Mouse (Mus musculus) adrenal gland, postnatal 10 days (tissue): ENCODE data around the gene Washc2. TPM values are rescaled to one million over a fixed set of nuclear protein-coding genes. Genes with fewer than 3 reads are reported as not detected.
A peak's percentile ranks its signal among the peaks of the same experiment; 100 is the strongest.
"Not testable (repeated sequence)": the region's sequence is repeated elsewhere in the genome, so short reads cannot be mapped to it uniquely, and the experiment has no call there.

Source experiments
- DNase-seq: peaks from one replicate; pipeline ENCODE4 v3.0.0; 2021; ENCODE audit warnings: mixed read lengths
- long read RNA-seq, 2 experiments: library from polyadenylated mRNA; stranded (forward); transcript quantifications; one replicate each; pipeline ENCODE4 v2.0.0; 2021
- total RNA-seq, 2 experiments: library from RNA; stranded (reverse); gene quantifications; 2 replicates each; pipeline ENCODE4 v1.2.3; 2021

The Washc2 gene
- total RNA-seq: 10 to 100 TPM; 41.3 to 52.7 TPM
- long read RNA-seq, experiment 1, full-length matches to known transcripts: 15 of 46 reads
- long read RNA-seq, experiment 1, partial matches to known transcripts: 25 of 46 reads
- long read RNA-seq, experiment 1, other reads (novel, unspliced or antisense): 6 of 46 reads
- long read RNA-seq, experiment 2, full-length matches to known transcripts: 21 of 47 reads
- long read RNA-seq, experiment 2, partial matches to known transcripts: 14 of 47 reads
- long read RNA-seq, experiment 2, other reads (novel, unspliced or antisense): 12 of 47 reads

DNA sequence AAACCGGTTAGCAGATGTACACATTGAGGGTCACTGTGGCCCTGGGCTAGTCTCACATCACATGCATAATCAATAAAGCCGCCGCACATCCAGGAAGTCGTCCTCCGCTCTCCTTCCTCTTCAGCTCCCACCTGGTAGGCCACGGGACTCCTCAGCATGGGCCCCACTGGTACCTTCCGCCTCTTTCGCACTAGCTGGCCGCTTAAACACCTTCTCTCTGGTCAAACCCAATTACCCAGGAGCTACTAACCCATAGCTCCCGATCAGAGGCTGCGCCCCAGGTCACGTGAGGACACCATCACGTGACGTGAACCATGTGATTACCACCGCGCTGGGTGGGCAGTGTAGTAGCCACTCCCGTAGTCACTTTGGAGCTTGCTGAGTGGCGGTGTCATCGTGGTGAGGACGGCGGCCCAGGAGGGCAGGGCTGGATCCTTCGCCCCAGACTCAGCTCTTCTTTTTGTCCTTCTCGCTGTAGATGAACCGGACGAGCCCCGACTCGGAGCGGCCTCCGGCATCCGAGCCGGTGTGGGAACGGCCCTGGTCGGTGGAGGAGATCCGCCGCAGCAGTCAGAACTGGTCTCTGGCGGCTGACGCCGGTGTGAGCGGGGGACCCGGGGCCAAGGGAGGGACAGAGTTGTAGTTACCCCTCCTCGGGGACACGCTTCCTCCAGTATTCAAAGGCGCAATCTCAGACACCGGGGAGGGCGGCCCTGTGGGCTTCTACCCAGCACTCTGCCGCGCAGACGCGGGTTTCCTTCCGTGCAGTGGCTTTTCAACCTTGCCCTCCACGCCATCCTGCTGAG is at the start of gene Washc2:
Washc2 (plus strand) TSS at position 310 of the 806 bp plus-strand sequence.
- peak; percentile 97 for DNase-seq

DNA sequence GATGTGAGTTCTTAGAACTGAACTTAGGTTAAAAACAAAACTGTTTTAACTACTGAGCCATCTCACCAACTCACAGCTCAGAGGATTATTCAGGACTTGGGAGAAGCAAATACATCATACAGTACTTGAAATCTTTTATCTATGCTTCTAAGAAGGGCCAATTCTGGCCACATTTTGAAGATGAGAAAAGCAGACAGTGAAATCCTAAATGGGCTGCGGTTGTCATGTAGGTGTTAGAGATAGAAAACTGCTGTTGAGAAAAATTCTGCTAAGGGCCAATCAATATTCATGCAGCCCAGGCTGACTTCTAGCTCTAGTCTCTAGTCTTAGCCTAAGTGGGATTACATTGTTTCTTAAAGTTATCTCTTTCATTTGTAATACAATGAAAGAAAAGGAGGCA is 41.5 kb upstream of the Washc2 start:
- DNase-seq: no peak

DNA sequence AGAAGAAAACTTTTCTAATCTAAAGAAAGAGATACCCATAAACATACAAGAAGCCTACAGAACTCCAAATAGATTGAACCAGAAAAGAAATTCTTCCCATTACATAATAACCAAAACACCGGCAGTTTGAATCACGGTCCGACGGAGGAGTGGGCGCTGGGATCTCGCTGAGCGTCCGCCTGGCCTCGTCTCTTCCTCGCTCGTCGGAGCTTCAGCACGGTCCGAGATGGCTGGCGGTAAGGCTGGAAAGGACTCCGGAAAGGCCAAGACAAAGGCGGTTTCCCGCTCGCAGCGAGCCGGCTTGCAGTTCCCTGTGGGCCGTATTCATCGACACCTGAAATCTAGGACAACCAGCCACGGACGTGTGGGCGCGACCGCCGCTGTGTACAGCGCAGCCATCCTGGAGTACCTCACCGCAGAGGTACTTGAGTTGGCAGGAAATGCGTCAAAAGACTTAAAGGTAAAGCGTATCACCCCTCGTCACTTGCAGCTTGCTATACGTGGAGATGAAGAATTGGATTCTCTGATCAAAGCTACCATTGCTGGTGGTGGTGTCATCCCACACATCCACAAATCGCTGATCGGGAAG is 34.2 kb upstream of the Washc2 start:
- DNase-seq: not testable (repeated sequence)

DNA sequence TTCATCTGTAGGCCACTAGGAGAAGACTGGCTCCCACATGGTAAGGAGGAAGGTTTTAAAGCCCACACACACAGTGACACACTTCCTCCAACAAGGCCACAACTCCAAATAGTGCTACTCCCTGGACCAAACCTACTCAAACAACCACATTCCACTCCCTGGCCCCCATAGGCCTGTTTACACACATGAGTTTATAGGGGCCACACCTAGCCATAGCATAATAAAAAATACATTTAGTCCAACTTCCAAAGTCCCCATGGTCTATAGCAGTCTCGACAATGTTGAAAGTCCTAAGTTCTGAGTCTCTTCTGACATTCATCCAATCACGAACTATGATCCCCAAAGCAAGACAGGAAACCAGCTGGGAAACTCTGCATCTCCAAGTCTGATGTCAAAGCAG is 29.5 kb upstream of the Washc2 start:
- no peak for DNase-seq

DNA sequence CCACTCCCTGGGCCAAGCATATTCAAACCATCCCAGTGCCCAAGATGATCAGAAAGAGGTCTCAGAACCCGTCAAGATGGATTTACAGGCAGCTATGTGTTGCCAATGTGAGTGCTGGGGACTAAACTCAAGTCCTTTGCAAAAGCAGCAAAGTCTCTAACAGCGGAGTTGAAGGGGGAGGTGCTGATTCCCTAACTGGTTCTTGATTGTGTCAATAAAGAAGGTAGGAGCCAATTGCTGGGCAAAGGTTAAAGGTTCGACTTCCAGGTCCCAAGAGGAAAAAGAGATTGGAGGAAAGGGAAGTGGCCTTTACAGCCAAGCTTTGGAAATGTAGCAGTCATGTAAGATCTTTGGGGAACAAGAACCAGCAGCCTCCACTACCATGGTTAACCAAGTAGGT is 27.1 kb upstream of the Washc2 start:
- peak; percentile 30 for DNase-seq

DNA sequence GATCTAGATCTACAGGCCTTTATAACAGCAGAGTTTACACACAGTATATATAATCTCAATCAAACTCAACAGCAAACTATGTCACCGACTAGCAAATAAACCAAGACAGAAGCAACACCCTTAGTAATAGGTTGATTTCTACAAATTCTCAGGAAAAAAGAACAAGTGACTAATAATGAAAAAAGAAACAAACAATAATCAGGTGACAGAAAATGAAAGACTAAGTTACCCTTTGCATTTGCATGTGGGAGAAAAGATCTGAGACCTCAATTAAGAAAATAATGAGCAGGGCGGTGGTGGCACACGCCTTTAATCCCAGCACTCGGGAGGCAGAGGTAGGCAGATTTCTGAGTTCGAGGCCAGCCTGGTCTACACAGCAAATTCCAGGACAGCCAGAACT is 24.3 kb upstream of the Washc2 start:
- no peak for DNase-seq

DNA sequence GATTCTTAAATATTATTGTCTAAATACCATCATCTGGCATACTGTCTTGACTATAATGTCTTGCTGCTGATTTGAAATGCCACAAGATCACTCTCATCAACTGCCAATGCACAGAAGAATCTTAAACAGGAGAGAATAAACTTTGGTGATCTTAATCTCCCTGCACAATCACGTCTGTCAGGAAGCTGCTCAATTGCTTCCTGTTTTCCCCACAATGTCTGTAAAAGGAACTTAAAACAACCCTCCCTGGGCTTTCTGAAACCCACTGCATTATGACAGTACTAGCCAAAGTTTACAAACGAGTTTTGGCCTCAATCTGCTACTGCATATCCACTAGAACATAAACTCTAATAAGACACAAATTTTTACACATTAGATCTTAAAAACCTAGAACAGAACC is 21.4 kb upstream of the Washc2 start:
- no peak for DNase-seq

DNA sequence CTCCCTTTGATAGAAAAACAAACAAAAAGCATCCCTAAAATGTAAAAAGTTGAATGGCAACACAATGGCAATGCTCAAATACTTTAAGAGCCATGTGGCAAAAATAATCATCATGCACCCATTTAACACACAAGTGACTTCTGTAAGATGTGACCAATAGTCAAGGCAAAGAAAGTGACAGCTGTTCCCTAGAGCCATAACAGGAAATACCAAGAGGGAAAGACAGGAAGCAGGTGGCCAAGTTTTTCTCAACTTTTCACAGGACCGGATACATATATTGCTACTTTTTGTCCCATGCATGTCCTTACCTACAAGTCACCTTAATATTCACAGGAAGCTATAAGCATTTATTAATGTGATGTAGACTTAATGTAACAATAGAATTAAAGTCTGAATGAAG is 18.4 kb upstream of the Washc2 start:
- no peak for DNase-seq

DNA sequence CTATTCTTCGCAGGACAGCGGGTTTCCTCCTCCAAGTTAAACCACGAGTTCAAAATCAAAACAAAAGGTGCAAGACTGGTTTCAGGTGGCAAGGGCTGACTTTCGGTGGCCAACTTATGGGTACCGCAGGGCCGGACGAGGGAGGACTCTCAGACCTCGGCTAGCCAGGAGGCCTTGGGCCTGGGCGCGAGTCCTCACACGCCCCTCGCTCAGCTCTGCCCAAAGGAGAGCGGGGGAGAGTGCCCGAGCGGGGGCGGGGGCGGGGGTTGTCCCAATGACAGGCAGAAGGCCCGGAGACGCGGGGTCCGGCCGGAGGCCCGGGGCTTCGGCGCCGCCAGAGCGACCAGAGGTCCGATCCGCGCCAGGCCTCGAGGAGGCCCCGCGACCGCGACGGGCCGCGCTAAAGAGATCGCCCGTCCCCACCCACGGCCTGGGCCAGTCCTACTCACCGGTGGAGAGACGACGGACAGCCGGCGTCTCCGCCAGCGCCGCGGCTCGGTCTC is 15.0 kb upstream of the Washc2 start:
- peak; percentile 66 for DNase-seq

DNA sequence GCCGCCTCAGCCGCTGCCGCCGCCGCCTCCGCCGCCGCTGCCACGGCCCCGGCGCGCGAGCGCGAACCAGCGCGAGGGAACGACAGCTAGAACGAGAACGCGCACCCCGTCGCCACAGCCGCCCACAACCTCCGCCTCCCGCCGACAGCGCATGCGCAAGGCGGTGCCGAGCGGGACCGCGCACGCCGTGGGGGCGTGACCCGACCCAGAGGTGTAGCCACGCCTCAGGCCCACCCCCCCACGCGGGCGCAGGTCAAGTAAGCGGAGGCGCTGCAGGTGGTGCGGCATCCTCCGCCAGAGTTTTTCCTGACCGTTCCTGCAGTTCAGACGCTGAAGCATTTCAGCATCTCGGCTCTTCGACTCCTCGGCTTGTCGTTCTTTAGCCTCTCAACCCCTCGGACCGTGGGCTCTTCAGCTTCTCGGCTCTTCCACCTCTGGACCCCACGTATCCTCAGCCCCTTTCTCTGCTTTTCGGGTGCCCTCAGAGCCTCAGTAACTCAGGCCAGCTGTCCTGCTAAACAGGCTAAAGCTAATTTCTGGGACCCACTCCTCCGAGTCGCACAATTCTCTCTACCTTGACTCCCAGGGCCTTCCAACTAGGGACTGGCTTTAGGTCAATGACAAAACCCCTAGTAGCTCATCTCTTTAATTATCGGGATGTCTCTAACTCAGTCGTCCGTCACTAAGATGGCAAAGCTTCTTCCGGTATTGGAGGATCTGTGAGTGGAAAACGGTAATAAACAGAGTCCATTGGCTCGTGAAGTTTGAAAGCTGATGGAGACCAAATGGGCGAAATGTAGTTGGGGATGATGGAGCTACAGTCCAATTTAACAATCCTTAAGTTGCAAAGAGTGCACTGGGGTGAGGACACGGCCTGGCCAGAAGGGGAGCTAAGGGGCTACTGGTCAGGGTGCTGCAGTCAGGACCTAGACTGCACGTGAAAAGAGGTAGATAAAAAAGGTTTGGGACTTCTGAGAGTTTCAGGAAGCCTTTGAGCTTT is 14.1 kb upstream of the Washc2 start, which contains the start of gene Tmcc1:
Tmcc1 (minus strand) TSS at position 93 of the 1,000 bp plus-strand sequence.
- DNase-seq: peak; percentile 100

DNA sequence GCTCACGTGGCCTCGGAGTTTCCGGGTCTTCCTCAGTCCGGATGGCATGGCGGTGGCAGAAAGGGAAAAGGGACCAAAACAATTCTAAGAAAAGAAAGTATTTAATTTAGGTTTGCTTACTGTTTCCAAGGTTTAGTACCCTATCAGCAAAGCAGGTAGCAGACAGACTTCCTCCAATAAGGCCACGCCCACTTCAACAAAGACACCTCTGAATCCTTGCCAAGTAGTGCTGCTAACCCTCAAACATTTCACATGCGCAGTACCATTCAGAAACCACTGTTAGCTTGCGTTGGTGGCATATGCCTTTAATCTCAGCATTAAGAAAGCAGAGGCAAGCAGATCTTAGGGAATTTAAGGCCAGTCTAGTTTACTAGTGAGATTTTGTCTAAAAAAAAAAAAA is 12.0 kb upstream of the Washc2 start:
- no peak for DNase-seq

DNA sequence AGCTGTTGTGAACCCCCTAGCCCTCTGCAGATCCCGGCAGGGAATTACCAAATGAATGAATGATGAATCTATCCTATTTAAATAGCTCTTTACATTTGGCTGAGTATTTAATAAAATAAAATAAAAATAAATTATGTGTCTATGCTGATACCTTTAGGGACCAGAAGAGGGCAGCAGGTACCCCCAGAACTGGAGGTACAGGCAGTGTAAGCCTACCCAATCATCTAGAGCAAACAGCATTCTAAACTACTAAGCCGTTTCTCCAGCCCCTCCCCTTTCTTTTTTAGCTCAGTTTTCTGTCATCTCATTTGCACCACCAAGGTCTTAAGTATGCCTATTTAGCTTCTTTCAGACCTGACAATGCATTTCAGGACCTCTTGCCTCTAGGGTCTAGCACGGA is 9.7 kb upstream of the Washc2 start:
- peak; percentile 13 for DNase-seq

DNA sequence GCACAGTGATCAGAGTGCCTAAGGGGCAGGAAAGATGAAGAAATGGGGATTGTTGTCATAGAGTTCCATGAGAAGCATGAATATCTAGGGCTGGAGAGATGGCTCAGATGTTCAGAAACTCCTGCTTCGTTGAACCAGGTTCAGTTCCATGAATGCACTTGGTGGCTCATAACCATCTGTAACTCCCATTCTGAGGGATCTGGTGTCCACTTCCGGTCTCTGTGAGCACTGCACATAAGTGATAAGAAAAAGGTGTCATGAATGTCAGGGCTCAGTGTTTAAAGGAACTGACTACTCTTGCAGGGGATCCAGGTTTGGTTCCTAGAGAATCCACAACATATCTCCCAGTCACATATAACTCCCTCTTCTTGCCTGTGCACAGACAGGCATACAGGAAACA is 8.2 kb upstream of the Washc2 start:
- DNase-seq: no peak

DNA sequence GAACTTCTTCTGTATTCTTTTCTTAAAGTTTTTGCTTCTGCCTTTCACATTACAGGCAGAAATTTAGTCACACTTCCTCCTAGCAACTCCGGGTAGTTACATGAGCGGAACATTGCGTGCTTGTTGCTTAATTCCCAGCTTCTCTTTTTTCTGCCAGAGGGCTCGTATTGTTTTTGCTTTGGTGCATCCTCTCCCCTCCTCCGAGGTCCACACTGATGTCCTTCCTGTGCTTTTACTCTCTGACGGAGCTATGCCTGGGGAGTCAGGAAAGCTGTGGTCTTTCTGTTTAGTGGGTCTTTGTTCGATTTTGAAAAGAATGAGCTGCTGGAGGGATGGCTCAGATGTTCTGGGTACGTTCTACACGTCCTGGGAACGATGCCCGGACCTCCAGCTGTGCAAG is 19.9 kb downstream of the Washc2 start:
- no peak for DNase-seq

DNA sequence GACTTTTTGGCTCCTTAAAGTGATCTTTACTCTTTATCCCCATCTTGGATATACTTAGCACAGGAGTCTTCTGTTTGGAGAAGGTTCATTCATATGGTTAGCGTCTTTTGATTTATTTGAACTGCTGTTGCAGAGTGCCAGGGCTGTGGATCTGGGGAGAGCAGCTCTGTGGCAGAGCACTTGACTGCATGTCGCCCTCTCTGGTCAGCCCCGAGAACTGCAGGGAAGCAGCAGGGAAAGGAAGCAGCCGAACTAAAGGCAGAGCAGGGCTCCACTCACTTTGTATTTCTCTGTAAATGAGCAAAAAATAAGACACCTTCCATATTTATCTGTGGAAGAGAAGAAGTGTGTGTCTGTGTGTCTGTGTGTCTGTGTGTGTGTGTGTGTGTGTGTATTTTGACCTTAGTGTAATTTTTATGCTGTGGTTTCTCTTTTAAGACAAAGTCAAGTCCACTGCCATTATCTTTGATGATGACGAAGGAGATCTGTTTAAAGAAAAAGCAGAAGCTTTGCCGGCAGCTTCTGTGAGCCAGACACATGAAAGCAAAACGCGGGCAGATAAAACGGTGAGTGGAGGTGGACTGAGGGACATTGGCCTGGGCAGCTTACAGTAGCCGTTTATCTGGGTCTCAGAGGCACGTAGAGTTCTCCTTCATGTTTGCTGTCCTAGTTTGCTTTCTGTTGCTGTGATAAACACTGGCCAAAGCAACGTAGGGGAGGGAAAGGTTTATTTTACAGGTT is 21.1 kb downstream of the Washc2 start:
- peak; percentile 81 for DNase-seq

DNA sequence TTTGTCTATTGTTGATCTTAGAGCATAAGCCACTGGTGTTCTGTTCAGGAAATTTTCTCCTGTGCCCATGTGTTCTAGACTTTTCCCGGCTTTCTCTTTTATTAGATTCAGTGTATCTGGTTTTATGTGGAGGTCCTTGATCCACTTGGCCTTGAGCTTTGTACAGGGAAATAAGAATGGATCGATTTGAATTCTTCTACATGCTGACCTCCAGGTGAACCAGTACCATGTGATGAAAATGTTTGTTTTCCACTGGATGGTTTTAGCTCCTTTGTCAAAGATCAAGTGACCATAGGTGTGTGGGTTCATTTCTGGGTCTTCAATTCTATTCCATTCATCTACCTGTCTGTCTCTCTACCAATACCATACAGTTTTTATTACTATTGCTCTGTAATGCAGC is 27.0 kb downstream of the Washc2 start:
- DNase-seq: not testable (repeated sequence)

DNA sequence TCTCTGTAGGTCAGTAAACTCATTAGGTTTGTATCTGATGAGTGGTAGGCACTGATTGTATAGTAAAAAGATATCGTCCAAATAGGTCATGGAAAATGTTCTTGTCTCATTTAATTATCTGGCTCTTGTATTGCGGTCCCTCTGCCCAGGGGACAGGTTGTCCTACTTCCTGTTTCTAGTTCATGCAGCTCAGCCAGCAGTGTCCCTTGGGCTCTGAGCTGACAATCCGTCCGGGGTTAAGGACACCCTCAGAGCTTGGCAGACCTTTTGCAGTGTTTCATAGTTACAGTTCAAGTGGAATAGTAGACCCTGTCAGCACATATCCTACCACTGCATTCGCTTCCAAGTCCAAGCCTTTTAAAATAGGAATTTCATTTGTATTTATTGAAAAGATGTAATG is 27.5 kb downstream of the Washc2 start:
- DNase-seq: peak; percentile 48

DNA sequence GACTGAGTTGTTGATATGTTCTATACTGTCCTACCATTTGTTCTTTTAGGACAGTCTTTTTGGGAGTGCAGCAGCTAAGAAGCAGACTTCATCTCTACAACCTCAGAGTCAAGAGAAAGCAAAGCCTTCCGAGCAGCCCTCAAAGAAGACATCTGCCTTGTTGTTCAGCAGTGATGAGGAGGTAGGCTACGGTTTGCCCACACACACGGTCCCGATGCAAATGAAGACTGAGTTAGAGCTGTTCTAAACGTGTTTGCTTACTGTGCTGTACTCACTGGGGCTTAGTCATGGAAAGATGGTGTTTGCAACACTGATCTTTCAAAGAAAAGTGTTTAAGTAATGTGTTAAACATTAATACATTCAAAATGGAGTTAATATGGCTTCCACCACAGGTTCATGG is 30.2 kb downstream of the Washc2 start:
- DNase-seq: no peak

DNA sequence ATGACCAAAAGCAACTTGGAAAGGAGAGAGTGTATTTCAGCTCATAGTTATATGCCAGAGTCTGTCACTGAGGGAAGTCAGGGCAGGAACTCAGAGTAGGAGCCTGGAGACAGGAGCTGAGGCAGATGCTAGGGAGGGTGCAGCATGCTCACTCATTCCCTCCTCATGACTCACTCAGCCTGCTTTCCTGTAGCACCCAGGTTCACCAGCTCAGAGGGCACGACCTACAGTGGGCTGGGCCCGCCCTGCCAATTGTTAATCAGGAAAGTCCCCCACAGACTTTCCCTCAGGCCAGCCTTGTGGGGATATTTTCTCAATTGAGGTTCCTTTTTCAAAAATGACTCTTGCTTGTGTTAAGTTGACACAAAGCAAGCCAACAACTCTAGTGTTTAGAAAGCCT is 32.5 kb downstream of the Washc2 start:
- DNase-seq: no peak

DNA sequence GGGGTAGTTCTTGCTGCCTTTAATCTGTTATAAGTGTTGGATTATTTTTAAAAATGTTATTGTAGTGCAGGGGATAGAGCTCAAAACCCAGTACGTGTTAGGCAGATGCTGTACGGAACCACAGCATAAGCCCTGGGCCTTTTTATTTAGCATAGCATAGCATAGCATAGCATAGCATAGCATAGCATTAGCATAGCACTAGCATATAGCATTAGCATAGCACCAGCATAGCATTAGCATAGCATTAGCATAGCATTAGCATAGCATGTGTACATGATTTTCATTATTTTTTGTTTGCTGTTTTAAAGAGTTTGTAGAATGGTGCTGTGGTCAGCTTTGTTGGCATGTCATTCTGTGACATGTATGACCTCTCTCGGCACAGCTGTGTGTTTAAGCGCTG is 51.8 kb downstream of the Washc2 start:
- no peak for DNase-seq

DNA sequence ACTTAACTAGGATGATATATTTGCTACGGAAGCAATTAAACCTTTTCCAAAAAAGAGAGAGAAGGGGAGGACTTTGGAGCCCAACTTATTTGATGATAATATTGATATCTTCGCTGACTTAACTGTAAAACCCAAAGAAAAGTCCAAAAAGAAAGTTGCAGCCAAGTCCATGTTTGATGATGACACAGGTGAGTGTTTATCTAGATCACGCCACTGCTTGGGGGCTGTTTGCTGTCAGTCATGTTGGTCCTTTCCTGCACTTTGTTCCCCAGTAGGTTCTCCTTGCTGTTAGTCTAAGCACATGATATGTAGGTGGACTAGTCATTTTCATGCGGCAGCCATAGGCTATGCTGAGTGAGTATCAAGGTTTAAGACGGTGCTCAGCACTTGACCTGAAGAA is 52.6 kb downstream of the Washc2 start:
- no peak for DNase-seq
